Mouse (Mus musculus) monocyte, adult 5-6 weeks (primary cell): Measurements from ENCODE around the gene Pou2af1. TPM values are rescaled to one million over a fixed set of nuclear protein-coding genes. Genes with fewer than 3 reads are reported as not detected.
A peak's percentile ranks its signal among the peaks of the same experiment; 100 is the strongest.

Experiments used
- ATAC-seq: fragments of 153-309, 156-312 bp; replicated peaks from 2 replicates; pipeline ENCODE4 v1.8.0; 2017; ENCODE audit warnings: mild to moderate bottlenecking; ENCODE audit not compliant: low TSS enrichment, insufficient number of reproducible peaks, severe bottlenecking, poor library complexity, low FRiP score
- total RNA-seq: library from RNA; stranded (forward); fragments of 200-1000, 200-491, 200-594 nt; gene quantifications from 3 replicates; pipeline ENCODE4 v1.2.3, GENCODE M21; 2017

Gene Pou2af1
- total RNA-seq, 1 experiment from 2014 or later, result 31.5 TPM

- 0 out of 2 replicates have a peak, but pooled peaks have one; percentile 20 for ATAC-seq
Observed at GRCm38 (mm10) chr9:51213729-51214237, 275 bp downstream of the Pou2af1 start.

DNA sequence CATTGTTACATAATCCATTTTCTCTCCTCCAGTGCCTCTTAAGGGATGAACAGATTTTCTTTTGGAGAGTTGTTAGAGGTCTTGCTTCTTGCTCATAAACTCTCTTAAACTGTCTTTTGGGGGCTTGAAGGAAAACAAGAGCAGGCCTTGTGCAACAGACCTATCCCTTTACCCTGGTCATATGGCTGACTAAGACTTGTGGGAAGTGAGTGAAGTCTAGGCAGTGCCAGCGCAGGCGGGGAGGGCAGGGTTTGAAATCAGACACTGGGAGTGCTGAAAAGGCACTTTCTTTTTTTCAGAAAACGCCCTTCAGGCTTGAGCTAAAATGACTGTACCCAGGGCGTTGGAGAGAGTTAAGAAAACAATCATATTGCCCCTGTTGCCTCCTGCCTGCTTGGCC lies 1.8 kb downstream of the Pou2af1 start:
- no peak for ATAC-seq

DNA sequence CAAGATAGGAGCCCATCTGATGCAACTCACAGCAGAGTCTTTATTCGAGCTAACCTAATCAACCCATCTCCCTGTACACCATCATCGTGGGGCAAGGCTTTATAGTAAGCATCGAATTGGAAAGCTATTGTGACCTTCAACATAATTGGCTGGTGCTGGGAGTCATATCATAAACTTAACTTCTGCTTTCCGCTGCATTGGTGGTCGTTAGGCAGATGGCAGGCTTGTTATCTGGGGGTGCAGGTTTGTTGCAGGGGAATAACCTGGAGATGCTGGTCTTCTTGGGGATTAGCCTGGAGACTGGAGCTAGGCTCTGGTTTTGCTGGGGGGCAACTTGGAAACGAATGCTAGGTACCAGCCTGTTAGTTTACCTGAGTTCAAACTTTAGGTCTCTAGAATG lies 2.4 kb downstream of the Pou2af1 start:
- no peak for ATAC-seq

- ATAC-seq, result no peak
Observed at GRCm38 (mm10) chr9:51225636-51226166, 12.2 kb downstream of the Pou2af1 start.

DNA sequence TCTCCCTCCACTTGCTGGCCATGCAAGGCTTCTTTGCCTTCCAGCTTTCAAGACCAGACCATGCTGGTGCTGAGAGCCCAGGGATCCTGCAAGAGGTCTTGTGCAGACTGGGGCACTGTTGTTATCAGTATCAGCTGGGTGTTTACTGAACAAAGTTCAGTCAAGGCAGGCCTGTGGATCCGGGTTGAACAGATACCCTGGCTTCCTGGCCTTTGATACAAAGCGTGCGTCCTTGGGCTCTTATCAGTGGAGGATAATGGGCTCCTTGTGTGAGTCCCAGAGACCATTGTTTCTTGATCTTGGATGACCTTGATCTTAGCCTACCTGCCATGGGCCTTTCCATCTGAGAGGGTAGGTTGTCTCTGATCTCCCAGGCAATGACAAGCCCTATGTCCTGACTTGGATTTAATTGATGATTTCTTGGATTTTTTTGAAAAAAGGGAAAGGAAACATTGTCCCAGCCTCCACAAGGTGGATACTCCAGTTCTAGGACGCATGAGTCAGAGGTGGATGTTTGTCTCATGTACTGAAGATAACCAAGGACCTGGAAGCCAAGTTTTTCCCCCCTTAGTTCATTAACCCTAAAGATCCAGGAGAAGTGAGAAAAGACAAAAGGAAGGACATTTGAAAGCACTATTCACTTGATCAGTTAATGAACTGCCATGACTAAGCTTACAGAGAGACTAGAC lies 17.3 kb downstream of the Pou2af1 start:
- no peak for ATAC-seq

- ATAC-seq, result 0 out of 2 replicates have a peak, but pooled peaks have one; percentile 17
Observed at GRCm38 (mm10) chr9:51232163-51232562, 18.7 kb downstream of the Pou2af1 start.

DNA sequence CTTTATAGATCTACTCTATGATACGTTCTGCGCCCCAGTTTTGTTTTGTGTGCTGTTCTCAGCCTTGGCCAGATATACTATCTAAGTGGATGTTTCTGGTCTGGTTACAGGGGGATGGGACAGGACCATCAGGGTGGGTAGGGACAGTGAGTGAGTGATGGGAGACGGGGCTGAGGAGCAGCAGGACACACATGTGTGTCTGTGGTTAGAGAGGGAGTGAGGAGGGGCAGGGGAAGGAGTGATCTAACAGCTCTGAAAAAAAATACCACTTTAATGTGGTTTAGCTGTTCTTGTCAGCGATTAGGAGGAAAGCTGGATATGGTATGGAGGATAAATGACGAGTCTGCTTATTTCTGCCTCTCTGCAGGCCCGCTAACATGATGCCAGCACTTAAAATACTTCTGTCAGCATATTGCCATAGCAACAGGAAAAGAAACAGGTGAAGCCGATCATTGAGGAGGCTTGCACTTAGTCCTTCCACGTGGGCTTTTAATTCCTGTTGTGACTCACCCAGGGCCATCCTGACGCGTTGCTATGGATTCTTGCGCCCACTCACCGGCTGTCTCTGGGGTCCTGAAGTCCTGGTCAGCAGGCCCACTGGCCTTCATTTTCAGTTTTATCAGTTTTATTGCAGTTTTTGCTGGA lies 25.4 kb downstream of the Pou2af1 start:
- no peak for ATAC-seq

GRCm38 (mm10) chr9:51256780-51257502 lies 43.4 kb downstream of the Pou2af1 start:
- ATAC-seq, result no peak

DNA sequence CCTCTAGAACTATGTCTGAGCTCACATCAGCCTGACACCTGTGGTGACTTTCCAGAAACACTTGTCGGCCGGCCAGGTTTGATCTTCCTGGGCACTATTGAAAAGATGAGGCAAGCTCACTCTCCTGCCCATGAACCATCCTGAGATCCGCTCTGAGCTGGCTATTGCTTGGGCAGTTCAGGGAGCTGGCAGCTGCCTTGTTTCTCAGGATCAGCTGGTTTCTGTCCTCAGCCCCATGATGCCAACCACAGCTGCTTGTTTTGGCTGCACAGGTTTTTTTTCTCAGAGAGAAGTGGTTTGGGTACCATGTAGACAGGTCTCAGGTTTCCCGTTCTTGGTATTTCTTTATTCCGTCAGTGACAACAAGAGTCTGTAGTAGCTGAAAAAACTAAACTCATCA lies 44.9 kb downstream of the Pou2af1 start:
- ATAC-seq, result no peak

DNA sequence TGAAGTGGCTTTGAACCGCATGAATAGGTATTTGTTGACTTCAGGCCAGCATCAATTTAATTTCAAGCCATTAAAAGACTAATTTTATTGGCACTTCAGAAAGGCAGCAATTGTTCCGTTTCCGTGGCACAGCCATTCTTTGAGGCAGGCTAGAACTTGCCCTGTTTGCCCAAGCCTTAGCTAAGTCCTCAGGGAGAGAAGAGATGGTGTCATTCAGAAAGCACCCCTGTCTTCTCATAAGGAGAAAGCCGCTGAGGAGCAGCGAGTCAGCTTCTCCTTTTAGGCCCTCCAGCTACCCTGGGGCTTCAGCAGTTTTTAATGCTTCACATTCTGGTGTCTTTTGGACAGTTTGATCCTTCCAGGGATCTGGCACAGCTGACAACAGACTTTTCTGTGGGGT lies 55.3 kb downstream of the Pou2af1 start:
- ATAC-seq, result no peak

GRCm38 (mm10) chr9:51271073-51271472 lies 57.6 kb downstream of the Pou2af1 start:
- ATAC-seq, result no peak

DNA sequence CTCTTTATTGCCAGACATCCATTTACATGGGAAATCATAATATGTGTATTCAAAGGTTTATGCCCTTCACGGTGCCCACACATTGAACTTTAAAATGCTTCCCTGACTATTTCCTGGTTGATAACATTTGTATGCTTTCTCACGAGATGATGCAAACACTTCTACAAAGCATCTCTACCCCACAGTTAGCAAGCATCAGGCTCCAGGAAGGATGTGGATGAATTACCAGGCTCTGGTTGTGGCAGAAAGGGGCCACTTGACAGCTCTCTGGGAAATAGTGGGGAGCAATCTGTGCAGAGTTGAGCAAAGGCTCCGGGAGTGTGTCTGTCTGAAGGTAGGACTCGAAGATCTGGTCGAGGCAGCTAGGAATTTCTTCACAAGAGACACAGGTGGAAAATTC lies 58.6 kb downstream of the Pou2af1 start:
- ATAC-seq, result no peak

DNA sequence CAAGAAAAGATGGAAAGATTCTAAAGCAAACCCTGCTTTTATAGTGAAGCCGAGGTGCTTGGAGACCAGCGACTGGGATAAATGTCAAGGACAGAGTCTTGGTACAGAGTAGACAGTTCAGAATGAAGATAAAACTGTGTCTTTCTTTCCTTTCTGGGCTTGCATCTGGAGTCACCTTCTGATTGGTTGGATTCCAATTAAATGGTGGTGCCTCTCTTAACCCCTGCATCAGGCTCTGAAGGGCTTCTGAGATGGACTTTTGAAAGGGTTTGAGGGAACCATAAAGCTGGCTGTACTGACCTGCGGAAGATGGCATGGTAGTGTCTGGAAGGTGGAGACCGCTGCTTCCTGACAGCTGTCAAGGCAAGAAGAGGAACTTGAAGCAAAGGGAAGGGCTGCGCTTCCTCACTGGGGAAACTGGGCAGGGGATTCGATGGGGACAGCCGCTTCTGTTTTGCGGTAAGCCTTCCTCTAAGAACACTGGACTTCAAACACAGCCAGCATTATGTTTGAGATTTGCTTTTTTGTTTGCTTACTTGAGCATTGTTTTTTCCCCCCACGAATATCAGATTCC lies 60.2 kb downstream of the Pou2af1 start:
- ATAC-seq, result no peak

DNA sequence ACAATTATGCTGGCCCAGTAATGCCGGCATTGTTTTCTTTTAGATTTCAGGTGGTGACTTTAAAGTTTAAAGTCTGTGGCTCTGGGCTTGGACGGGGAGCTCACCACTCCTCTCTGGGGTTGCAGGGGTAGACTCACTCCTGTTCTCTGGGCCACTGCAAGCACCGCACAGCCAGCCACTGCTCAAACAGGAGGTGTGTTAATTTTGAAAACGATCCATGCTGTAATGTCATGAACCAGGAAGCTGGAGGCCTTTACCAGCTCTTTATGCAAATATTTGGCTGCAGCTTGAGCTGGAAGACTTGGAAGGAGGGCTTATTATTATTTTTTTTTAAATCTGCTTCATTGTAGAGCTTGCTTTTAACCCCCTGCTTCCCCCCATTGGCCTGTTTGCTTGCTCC lies 61.2 kb downstream of the Pou2af1 start:
- no peak for ATAC-seq

DNA sequence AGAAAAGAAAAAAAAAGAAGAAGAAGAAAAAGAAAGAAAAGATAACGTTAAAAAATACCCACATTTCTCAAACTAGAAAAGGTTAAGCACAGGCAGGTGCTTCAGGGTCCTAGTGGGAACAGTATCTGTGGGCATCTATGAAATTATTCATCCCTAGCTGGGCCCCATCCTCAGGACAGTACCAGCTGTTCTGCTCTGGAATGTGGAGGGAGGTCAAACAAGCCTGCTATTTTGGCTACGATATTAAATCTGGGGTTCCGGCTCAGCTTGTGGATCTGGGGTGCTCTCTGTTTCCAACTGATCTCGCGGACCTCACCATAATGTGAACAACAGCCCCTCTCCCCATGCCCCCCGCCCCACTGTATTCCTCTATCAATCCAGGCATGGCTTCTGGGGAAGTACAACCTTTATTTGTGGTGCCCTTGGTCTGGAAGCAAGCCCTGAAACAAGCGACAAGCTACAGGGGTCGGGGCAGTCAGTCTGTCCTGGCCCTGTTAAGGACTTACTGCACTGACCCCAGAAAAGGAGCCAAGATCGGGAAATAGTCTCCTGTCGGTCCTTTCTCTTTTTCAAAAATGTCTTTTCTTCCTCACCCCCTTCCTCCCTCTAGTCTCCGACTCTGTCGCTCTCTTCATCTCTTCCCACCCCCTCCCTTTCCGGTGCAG lies 64.5 kb downstream of the Pou2af1 start:
- no peak for ATAC-seq

DNA sequence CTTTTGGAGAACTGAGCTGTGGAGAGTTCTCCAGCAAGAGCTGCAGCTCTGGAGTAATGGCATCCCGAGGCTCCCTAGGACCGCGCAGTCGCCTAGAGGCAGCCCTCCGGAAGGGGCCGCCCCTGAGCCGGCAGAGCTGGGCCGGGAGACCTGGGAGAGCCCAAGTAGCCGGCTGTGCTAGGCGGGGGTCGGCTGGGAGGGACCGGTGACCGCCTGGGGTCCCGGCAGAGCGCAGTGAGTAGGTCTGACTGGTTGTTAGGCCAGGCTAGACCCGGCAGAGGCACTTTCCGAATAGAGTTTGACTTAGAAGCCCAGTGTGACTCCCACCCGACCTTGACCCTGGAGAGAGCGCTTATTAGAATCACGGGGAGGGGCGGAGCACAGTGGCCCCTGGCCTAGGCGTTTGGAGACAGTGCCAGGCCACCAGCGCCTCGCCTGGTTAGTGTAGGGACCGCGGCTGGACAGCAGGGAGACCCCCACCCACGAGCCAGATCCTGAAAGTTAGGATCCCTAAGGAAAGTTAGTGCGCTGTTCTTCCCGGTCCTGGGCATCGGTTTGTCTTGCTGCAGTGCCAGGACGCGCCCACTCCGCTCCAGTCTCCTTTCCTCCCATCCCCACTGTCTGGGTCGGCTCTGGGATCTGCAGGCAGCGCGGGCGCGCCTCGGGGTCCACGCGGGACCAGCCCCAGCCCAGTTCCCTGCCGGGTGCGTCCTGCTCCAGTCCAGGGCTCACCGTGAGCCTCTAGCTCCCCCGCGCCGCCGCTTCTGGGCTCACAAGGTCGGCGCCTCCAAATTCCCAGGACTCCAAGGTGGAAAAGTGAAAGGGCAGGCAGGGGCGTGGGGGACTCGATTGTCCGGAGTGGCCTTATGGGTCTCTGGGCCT lies 65.2 kb downstream of the Pou2af1 start, which contains the start of gene Colca2:
Gene Colca2, minus strand, starts transcription at position 70 of the 882 bp plus-strand sequence.
- no peak for ATAC-seq

GRCm38 (mm10) chr9:51286079-51286478 lies 72.6 kb downstream of the Pou2af1 start:
- no peak for ATAC-seq
